Comparison of ENCODE assay signal across 9 mouse cellular contexts in the genomic region with DNA sequence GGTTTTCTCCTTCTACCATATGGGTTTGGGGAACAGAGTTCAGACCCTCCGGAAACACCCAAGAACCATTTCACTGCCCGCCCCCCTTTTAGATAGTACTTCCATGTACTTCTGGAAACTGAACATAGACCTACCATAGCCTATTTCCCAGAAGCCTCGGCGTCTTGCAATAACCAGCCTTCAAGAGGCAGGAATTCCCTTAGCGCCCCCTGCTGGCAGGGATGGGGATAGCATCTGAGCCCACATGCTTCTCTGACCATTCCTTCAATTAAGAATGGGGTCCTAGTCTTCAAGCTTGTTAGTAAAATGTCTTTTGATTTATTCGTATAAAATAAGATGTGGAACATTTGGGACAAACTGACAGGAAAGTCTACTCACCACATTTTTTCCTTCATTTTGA.
A peak's percentile ranks its signal among the peaks of the same experiment; 100 is the strongest.
DNase-seq lines count a peak whose midpoint lies in the region; ATAC-seq lines count a peak whose summit lies in the region.
"Had no signal": no experiment of that assay in that cellular context is flagged by ENCODE, and none has a peak within 500 bp of the region (broad histone marks: within the 10 kb centered on the region; RNA-seq: fewer than 3 reads in every experiment).

No protein-coding gene starts in this region.

- H3K4me1 ChIP-seq in liver, embryonic 12.5 days = peaks cover 8% of the 10 kb centered on the region

- no peak overlapping the region for H3K27ac ChIP-seq in liver, embryonic 12.5 days

- H3K27me3 ChIP-seq in liver, embryonic 12.5 days (replicated peaks) = no peaks in the 10 kb centered on the region

- ATAC-seq in liver, embryonic 12.5 days = no peak
- peak; percentile 25 for ATAC-seq in activated CD4-positive, CD25-positive, alpha-beta regulatory T cell, adult 4 months
- 0 out of 2 replicates have a peak, but pooled peaks have one; percentile 28 for ATAC-seq in granulocyte monocyte progenitor cell, adult 5-6 weeks (replicated peaks; ENCODE audit: poor library complexity, severe bottlenecking)

- DNase-seq in cerebellum, postnatal 25 days = peak; percentile 35 to 61
- DNase-seq in cerebellum, adult 9-11 months = no peak
- DNase-seq in liver = peak; percentile 72
- peak; percentile 58 for DNase-seq in lung, postnatal 36 days
- DNase-seq in frontal cortex, postnatal 14 days (ENCODE audit: low spot score in 2 of 2) = no peak

- no peak overlapping the region for H3K4me3 ChIP-seq in liver, embryonic 12.5 days
- H3K4me3 ChIP-seq: myocyte had no signal

- no peaks in the 10 kb centered on the region for H3K36me3 ChIP-seq in liver, embryonic 12.5 days

- H3K4me2 ChIP-seq in liver, embryonic 12.5 days = no peak overlapping the region

- H3K9me3 ChIP-seq in liver, embryonic 12.5 days (replicated peaks) = no peaks in the 10 kb centered on the region

- no peak overlapping the region for H3K9ac ChIP-seq in liver, embryonic 12.5 days

- WGBS in liver, embryonic 12.5 days (ENCODE audit: insufficient replicate concordance) = 30% methylated on average over 6 of the region's 6 CpGs

Comparison
In these comparisons a context has a peak if more than half of its experiments do, and no peak if none do; other contexts are left out.
1. DNase-seq: peak in cerebellum, postnatal 25 days (2 of 2), liver (single experiment) and lung, postnatal 36 days (single experiment); none in cerebellum, adult 9-11 months (single experiment) and frontal cortex, postnatal 14 days (0 of 2).